Mouse (Mus musculus): ENCODE measurements around the gene Ccser2. TPM values are rescaled to one million over a fixed set of nuclear protein-coding genes. Genes with fewer than 3 reads are reported as not detected.
"Not testable (repeated sequence)": the region's sequence is repeated elsewhere in the genome, so short reads cannot be mapped to it uniquely, and the experiment has no call there.

Ccser2 gene
- polyA plus RNA-seq (2015; fragmentation: Nextera tagmentation; extraction: Ambion mirVana): 97.2 and 103 TPM in 2 replicates

GRCm38 (mm10) chr14:36968628-36969147 lies at the start of gene Ccser2:
Gene Ccser2, minus strand, starts transcription at chr14:36968777.
- Histone ChIP-seq H3K27me3 (no peaks in the 10 kb centered on the region), H3K9me3 (no peaks in the 10 kb centered on the region), H3K4me2 (peak within 1 kb of the TSS; percentile 65), H3K27ac (replicated peaks) (peak within 1 kb of the TSS; percentile 91), H3K36me3 (no peaks in the 10 kb centered on the region), H3K4me3 (peak within 1 kb of the TSS; percentile 95), H3K4me1 (replicated peaks) (peaks cover 34% of the 10 kb centered on the region), H3K9ac (peak within 1 kb of the TSS; percentile 93)
- ATAC-seq (ENCODE audit: low FRiP score, low read depth): peak; percentile 100
- WGBS: 2% methylated on average over 29 of the region's 39 CpGs

GRCm38 (mm10) chr14:37015894-37016293 lies 47.3 kb upstream of the Ccser2 start:
- Histone ChIP-seq H3K36me3 (no peaks in the 10 kb centered on the region), H3K27me3 (no peaks in the 10 kb centered on the region), H3K9ac (no peak overlapping the region), H3K9me3 (no peaks in the 10 kb centered on the region), H3K4me2 (no peak overlapping the region), H3K4me3 (no peak overlapping the region), H3K27ac (replicated peaks) (no peak overlapping the region), H3K4me1 (replicated peaks) (0 out of 2 replicates have a peak, but pooled peaks cover 3% of the 10 kb centered on the region)
- no peak for ATAC-seq (ENCODE audit: low FRiP score, low read depth)
- 44% methylated on average over 5 of the region's 5 CpGs for WGBS

GRCm38 (mm10) chr14:37013644-37014043 lies 45.1 kb upstream of the Ccser2 start:
- 38% methylated on average over 3 of the region's 3 CpGs for WGBS
- no peak overlapping the region for H3K9ac ChIP-seq
- no peaks in the 10 kb centered on the region for H3K36me3 ChIP-seq
- H3K27me3 ChIP-seq: no peaks in the 10 kb centered on the region
- H3K4me3 ChIP-seq: no peak overlapping the region
- no peak overlapping the region for H3K27ac ChIP-seq (replicated peaks)
- peak; percentile 66; the same call in 1 of the 2 replicates for ATAC-seq (ENCODE audit: low FRiP score, low read depth)
- H3K9me3 ChIP-seq: no peaks in the 10 kb centered on the region
- H3K4me2 ChIP-seq: no peak overlapping the region
- H3K4me1 ChIP-seq (replicated peaks): 0 out of 2 replicates have a peak, but pooled peaks cover 3% of the 10 kb centered on the region

GRCm38 (mm10) chr14:37009686-37010085 lies 41.1 kb upstream of the Ccser2 start:
- Histone ChIP-seq H3K27me3 (no peaks in the 10 kb centered on the region), H3K9ac (no peak overlapping the region), H3K4me2 (no peak overlapping the region), H3K27ac (replicated peaks) (no peak overlapping the region), H3K36me3 (no peaks in the 10 kb centered on the region), H3K4me3 (no peak overlapping the region), H3K4me1 (replicated peaks) (peaks cover 13% of the 10 kb centered on the region), H3K9me3 (no peaks in the 10 kb centered on the region)
- no peak for ATAC-seq (ENCODE audit: low FRiP score, low read depth)
- WGBS: 92% methylated on average over 2 of the region's 2 CpGs

GRCm38 (mm10) chr14:37006489-37006888 lies 37.9 kb upstream of the Ccser2 start:
- WGBS: 62% methylated on average over 8 of the region's 8 CpGs
- Histone ChIP-seq H3K36me3 (no peaks in the 10 kb centered on the region), H3K27me3 (no peaks in the 10 kb centered on the region), H3K4me2 (no peak overlapping the region), H3K9ac (no peak overlapping the region), H3K4me3 (no peak overlapping the region), H3K9me3 (no peaks in the 10 kb centered on the region), H3K27ac (replicated peaks) (no peak overlapping the region), H3K4me1 (replicated peaks) (peaks cover 13% of the 10 kb centered on the region)
- peak; percentile 10; the same call in 1 of the 2 replicates for ATAC-seq (ENCODE audit: low FRiP score, low read depth)

- H3K9ac ChIP-seq: no peak overlapping the region
- no peak overlapping the region for H3K4me3 ChIP-seq
- WGBS: 20% methylated on average over 3 of the region's 3 CpGs
- ATAC-seq (ENCODE audit: low FRiP score, low read depth): peak; percentile 52
- H3K9me3 ChIP-seq: no peaks in the 10 kb centered on the region
- no peaks in the 10 kb centered on the region for H3K27me3 ChIP-seq
- H3K4me2 ChIP-seq: no peak overlapping the region
- no peak overlapping the region for H3K27ac ChIP-seq (replicated peaks)
- no peaks in the 10 kb centered on the region for H3K36me3 ChIP-seq
- H3K4me1 ChIP-seq (replicated peaks): peaks cover 13% of the 10 kb centered on the region
Observed at GRCm38 (mm10) chr14:37005865-37006264, 37.3 kb upstream of the Ccser2 start.

- ATAC-seq (ENCODE audit: low FRiP score, low read depth): no peak
- H3K27me3 ChIP-seq: no peaks in the 10 kb centered on the region
- no peaks in the 10 kb centered on the region for H3K9me3 ChIP-seq
- H3K36me3 ChIP-seq: no peaks in the 10 kb centered on the region
- no peak overlapping the region for H3K9ac ChIP-seq
- WGBS: 74% methylated on average over 8 of the region's 8 CpGs
- no peak overlapping the region for H3K27ac ChIP-seq (replicated peaks)
- H3K4me1 ChIP-seq (replicated peaks): peaks cover 13% of the 10 kb centered on the region
- H3K4me3 ChIP-seq: no peak overlapping the region
- H3K4me2 ChIP-seq: no peak overlapping the region
Observed at GRCm38 (mm10) chr14:37003431-37004095, 35.0 kb upstream of the Ccser2 start.

- no peaks in the 10 kb centered on the region for H3K36me3 ChIP-seq
- no peak overlapping the region for H3K4me3 ChIP-seq
- no peaks in the 10 kb centered on the region for H3K9me3 ChIP-seq
- no peak overlapping the region for H3K27ac ChIP-seq (replicated peaks)
- H3K9ac ChIP-seq: no peak overlapping the region
- H3K4me1 ChIP-seq (replicated peaks): peaks cover 13% of the 10 kb centered on the region
- H3K4me2 ChIP-seq: no peak overlapping the region
- 50% methylated on average over 2 of the region's 2 CpGs for WGBS
- H3K27me3 ChIP-seq: no peaks in the 10 kb centered on the region
- no peak for ATAC-seq (ENCODE audit: low FRiP score, low read depth)
Observed at GRCm38 (mm10) chr14:37002852-37003251, 34.3 kb upstream of the Ccser2 start.

GRCm38 (mm10) chr14:37000780-37001179 lies 32.2 kb upstream of the Ccser2 start:
- not testable (repeated sequence) for ATAC-seq (ENCODE audit: low FRiP score, low read depth); H3K4me2 ChIP-seq; H3K27me3 ChIP-seq; H3K9ac ChIP-seq; H3K9me3 ChIP-seq; H3K27ac ChIP-seq (replicated peaks); H3K36me3 ChIP-seq; H3K4me1 ChIP-seq (replicated peaks); H3K4me3 ChIP-seq
- WGBS: 89% methylated on average over 6 of the region's 6 CpGs

- ATAC-seq (ENCODE audit: low FRiP score, low read depth): no peak
- H3K9me3 ChIP-seq: no peaks in the 10 kb centered on the region
- H3K27ac ChIP-seq (replicated peaks): no peak overlapping the region
- no peaks in the 10 kb centered on the region for H3K27me3 ChIP-seq
- H3K36me3 ChIP-seq: no peaks in the 10 kb centered on the region
- no peaks in the 10 kb centered on the region for H3K4me1 ChIP-seq (replicated peaks)
- no peak overlapping the region for H3K9ac ChIP-seq
- H3K4me2 ChIP-seq: no peak overlapping the region
- no peak overlapping the region for H3K4me3 ChIP-seq
Observed at GRCm38 (mm10) chr14:36989784-36990183, 21.2 kb upstream of the Ccser2 start.

GRCm38 (mm10) chr14:36985693-36986092 lies 17.1 kb upstream of the Ccser2 start:
- H3K27ac ChIP-seq (replicated peaks): no peak overlapping the region
- no peak overlapping the region for H3K9ac ChIP-seq
- H3K4me3 ChIP-seq: no peak overlapping the region
- H3K9me3 ChIP-seq: no peaks in the 10 kb centered on the region
- H3K4me1 ChIP-seq (replicated peaks): no peaks in the 10 kb centered on the region
- H3K36me3 ChIP-seq: no peaks in the 10 kb centered on the region
- ATAC-seq (ENCODE audit: low FRiP score, low read depth): no peak
- no peak overlapping the region for H3K4me2 ChIP-seq
- 83% methylated on average over 3 of the region's 3 CpGs for WGBS
- no peaks in the 10 kb centered on the region for H3K27me3 ChIP-seq

GRCm38 (mm10) chr14:36975019-36975418 lies 6.4 kb upstream of the Ccser2 start:
- no peak overlapping the region for H3K9ac ChIP-seq
- ATAC-seq (ENCODE audit: low FRiP score, low read depth): no peak
- no peak overlapping the region for H3K4me2 ChIP-seq
- H3K4me1 ChIP-seq (replicated peaks): no peaks in the 10 kb centered on the region
- H3K4me3 ChIP-seq: no peak overlapping the region
- H3K9me3 ChIP-seq: no peaks in the 10 kb centered on the region
- no peaks in the 10 kb centered on the region for H3K36me3 ChIP-seq
- no peaks in the 10 kb centered on the region for H3K27me3 ChIP-seq
- no peak overlapping the region for H3K27ac ChIP-seq (replicated peaks)
- 92% methylated on average over 3 of the region's 3 CpGs for WGBS

GRCm38 (mm10) chr14:36971211-36971610 lies 2.6 kb upstream of the Ccser2 start:
- no peak overlapping the region for H3K4me3 ChIP-seq
- no peak for ATAC-seq (ENCODE audit: low FRiP score, low read depth)
- no peak overlapping the region for H3K4me2 ChIP-seq
- no peaks in the 10 kb centered on the region for H3K27me3 ChIP-seq
- 87% methylated on average over 4 of the region's 4 CpGs for WGBS
- no peaks in the 10 kb centered on the region for H3K36me3 ChIP-seq
- no peak overlapping the region for H3K9ac ChIP-seq
- H3K9me3 ChIP-seq: no peaks in the 10 kb centered on the region
- H3K27ac ChIP-seq (replicated peaks): no peak overlapping the region
- peaks cover 20% of the 10 kb centered on the region for H3K4me1 ChIP-seq (replicated peaks)

Data from hindbrain, embryonic 15.5 days (tissue).